Mouse (Mus musculus): ENCODE measurements around the gene Asrgl1.
"Not testable (repeated sequence)": the region's sequence is repeated elsewhere in the genome, so short reads cannot be mapped to it uniquely, and the experiment has no call there.

Asrgl1 gene

GRCm38 (mm10) chr19:9105101-9105685 lies 30.2 kb downstream of the Asrgl1 start:
- no peak for DNase-seq (ENCODE audit: inconsistent age in 2 of 2, low spot score in 1 of 2)

DNA sequence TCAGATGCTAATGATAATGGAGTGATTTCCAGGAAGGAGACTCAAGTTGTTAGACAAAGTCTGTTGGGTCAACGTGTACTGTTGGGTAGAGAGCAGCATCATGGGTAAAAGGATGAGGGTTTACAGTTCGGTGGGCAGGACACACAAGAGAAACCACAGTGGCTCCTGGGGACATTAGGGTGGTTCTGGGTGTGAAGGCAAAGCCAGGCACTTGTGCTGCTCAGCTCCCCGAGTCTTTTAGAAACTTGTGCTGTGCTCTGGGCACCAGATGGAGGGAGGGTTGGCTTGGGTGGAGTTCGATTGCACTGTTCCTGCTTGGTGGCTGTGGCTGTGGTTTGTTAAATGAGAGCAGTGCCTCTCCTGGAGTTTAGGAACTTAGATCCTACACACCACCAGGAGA lies 31.4 kb downstream of the Asrgl1 start:
- no peak for DNase-seq (ENCODE audit: inconsistent age in 2 of 2, low spot score in 1 of 2)

GRCm38 (mm10) chr19:9101062-9101457 lies 34.4 kb downstream of the Asrgl1 start:
- no peak for DNase-seq (ENCODE audit: inconsistent age in 2 of 2, low spot score in 1 of 2)

- DNase-seq (ENCODE audit: inconsistent age in 2 of 2, low spot score in 1 of 2), result peak; percentile 67 to 86
These were observed 35.0 kb downstream of the Asrgl1 start for GRCm38 (mm10) chr19:9100297-9101061.

DNA sequence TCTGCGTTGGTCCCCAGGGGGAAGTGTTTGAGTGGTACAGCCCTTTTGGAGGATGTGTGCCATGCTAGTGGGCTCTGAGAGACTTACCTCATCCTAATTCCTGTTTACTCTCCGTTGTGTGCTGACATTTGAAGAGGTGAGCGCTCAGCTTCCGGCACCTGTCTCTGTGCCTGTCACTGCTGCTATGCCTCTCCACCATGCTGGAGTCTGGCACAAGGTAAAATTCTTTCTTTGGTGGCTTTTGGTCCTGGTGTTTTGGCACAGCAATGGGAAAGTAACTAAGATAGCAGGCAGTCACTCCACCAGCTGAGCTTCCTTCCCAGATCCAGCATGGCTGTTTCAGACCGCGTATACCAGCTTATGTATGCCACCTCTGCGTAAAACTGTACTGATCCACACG lies 35.7 kb downstream of the Asrgl1 start:
- peak in 1 of 2 experiments; percentile 65 for DNase-seq (ENCODE audit: inconsistent age in 2 of 2, low spot score in 1 of 2)

- DNase-seq (ENCODE audit: inconsistent age in 2 of 2, low spot score in 1 of 2), result peak in 1 of 2 experiments; percentile 27
These were observed 38.0 kb downstream of the Asrgl1 start for GRCm38 (mm10) chr19:9097441-9097840.

- DNase-seq (ENCODE audit: inconsistent age in 2 of 2, low spot score in 1 of 2), result no peak
These were observed 40.3 kb downstream of the Asrgl1 start for GRCm38 (mm10) chr19:9095111-9095510.

GRCm38 (mm10) chr19:9090709-9091108 lies 44.7 kb downstream of the Asrgl1 start:
- DNase-seq (ENCODE audit: inconsistent age in 2 of 2, low spot score in 1 of 2), result peak in 1 of 2 experiments; percentile 60

GRCm38 (mm10) chr19:9090191-9090590 lies 45.2 kb downstream of the Asrgl1 start:
- no peak for DNase-seq (ENCODE audit: inconsistent age in 2 of 2, low spot score in 1 of 2)

- DNase-seq (ENCODE audit: inconsistent age in 2 of 2, low spot score in 1 of 2), result no peak
These were observed 47.6 kb downstream of the Asrgl1 start, which contains the start of gene Scgb1a1 for GRCm38 (mm10) chr19:9087821-9088220. TSS of gene Scgb1a1 (minus strand) at chr19:9087958.

- DNase-seq (ENCODE audit: inconsistent age in 2 of 2, low spot score in 1 of 2), result not testable (repeated sequence)
These were observed 51.5 kb downstream of the Asrgl1 start for GRCm38 (mm10) chr19:9083892-9084291.

- DNase-seq (ENCODE audit: inconsistent age in 2 of 2, low spot score in 1 of 2), result no peak
These were observed 52.5 kb downstream of the Asrgl1 start for GRCm38 (mm10) chr19:9083010-9083355.

DNA sequence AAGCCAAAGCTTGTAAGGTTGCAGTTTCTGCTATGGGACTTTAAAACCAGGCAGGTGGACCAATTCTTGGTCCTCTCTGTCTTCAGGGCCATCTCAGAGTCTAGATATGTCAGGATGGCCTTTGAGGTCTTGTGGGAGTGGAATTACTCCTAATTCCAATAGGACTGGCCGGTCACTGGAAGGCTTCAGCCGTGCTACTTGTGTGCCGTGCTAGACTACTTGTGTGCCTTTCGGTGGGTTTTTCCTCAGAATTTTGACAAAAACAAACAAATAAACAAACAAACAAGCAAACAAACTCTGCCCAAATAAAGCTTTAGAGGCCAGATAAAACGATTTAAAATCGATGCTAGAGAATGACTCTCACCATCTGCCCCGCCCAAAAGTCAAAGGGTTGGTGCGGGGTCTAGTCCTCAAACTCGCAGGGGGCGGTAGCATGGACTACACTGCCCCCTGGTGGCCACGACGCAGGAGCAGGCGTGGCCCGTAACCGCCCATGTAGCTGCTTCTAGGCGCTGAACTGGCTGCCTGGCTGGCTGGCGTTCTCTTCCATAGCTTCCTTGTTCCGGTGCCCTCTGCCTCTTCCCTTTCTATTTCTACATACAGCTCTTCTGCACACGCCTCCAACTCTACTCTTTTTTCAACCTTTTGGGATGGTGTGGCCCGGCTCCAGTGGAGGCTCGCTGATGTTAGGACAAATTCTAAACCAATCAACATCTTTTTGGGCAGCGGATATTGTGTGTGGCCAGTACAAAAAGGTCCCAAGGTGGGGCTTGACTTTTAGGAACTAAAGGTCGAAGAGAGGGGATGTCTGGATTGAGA lies 53.0 kb downstream of the Asrgl1 start:
- DNase-seq (ENCODE audit: inconsistent age in 2 of 2, low spot score in 1 of 2), result peak; percentile 87 to 94

DNA sequence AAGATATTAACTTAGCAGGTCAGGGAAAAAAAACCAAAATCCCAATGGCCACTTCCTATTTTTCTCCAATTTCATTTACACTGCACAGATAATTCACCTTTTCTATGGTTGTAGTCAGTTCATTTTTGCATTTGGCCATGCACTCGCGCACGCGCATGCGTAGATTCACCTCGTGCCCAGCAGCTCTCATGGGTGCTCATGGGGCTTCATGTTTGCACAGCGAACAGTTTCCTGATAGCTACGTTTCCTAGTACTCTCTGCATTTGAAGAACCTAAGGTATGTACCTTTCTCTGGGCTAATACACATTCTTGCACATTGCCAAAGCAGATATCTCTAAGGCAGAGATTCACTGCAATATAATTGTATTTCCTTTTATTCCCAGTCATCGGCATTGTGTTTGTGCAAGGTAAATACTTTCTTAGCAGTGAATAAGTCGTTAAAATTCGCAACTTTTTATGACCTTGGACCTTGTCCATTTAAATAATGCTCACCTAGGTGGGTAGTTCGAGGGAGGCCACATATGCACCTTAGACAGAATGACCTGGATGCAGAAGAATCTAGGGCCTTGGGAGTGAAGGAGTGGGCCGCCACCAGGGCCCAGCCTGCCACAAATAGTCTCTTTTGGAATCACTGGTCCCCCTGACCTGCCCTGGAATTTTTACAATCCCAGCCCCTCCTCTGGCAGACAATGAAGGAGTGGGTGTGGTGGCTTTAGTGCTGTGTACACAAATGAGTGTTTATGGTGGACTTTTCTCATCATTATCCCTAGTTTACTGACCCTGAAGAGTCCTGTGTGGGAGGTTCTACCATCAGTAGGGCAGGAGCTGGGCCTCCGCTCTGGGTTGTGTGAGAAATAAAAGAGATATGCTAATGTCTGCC lies 53.9 kb downstream of the Asrgl1 start:
- DNase-seq (ENCODE audit: inconsistent age in 2 of 2, low spot score in 1 of 2), result no peak

DNA sequence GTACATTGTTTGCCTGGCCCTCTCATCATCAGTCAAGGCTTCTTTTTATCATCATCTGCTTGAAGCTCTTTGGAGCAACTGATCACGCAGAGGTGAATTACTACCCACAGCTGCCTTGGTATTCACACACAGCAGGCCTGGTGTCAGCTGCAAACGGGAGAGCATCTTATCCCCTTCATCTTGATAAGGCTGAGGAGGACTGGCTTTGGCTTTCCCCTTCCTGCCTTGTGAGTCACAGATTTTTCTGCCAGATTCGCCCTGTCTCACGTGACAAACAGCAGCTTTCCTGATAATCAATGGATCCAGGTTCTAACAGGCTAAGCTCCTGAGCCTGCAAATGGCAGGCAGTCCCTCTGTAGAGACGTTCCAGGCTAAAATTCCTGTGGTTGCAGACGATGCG lies 55.5 kb downstream of the Asrgl1 start:
- peak in 1 of 2 experiments; percentile 70 for DNase-seq (ENCODE audit: inconsistent age in 2 of 2, low spot score in 1 of 2)

- DNase-seq (ENCODE audit: inconsistent age in 2 of 2, low spot score in 1 of 2), result no peak
These were observed 58.3 kb downstream of the Asrgl1 start for GRCm38 (mm10) chr19:9076982-9077660.

DNA sequence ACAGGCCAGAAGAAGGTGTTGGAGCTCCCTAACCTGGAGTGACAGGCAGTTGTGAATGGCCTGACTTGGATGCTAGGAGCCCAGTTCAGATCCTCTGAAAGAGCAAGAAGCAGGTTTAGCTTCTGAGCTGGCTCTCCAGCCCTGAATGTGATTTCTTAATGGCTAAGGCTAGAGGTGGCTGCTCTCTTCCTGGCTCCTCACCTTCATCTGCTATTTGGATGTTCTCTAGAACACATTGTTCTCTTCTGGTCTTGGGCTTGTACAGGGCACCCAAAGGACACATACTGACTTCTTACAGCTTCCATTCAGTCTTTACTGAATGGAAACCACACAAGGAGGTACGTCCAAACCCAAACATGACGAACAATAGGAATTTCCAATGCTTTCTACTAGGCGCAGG lies 59.4 kb downstream of the Asrgl1 start:
- no peak for DNase-seq (ENCODE audit: inconsistent age in 2 of 2, low spot score in 1 of 2)

- DNase-seq (ENCODE audit: inconsistent age in 2 of 2, low spot score in 1 of 2), result no peak
These were observed 59.9 kb downstream of the Asrgl1 start for GRCm38 (mm10) chr19:9075558-9075957.

DNA sequence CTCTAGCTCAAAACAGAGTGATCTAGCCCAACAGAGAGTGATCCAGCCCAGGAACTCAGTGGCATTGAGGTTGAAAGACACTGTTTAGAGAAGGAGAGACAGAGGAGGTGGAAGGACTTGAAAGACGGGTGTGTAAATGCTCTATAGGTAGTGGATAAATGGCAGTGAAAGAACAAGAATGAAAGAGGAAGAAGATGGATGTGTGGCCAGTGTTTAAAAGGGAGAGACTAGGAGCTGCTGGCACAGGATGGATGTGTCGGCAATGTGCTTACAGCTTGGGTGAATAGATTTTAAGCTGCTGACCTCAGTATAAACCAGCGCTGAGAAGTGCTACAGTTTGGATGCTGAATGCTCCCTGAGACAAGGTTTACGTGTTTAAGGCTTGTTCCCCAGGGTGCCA lies 61.0 kb downstream of the Asrgl1 start:
- no peak for DNase-seq (ENCODE audit: inconsistent age in 2 of 2, low spot score in 1 of 2)

- DNase-seq (ENCODE audit: inconsistent age in 2 of 2, low spot score in 1 of 2), result peak; percentile 38 to 59
These were observed 61.5 kb downstream of the Asrgl1 start for GRCm38 (mm10) chr19:9073776-9074411.

Measured in adrenal gland, adult (tissue).